Mouse (Mus musculus) lung, postnatal 0 days (tissue): ENCODE data around the gene Fam131c. TPM values are rescaled to one million over a fixed set of nuclear protein-coding genes. Genes with fewer than 3 reads are reported as not detected.

Experiments used
- ATAC-seq: fragments of 200-750 bp; cut with Nextera tagmentation; 2 replicates; pipeline ENCODE4 v1.8.0; 2017; ENCODE audit warnings: moderate library complexity
- DNase-seq: peaks from one replicate; pipeline ENCODE4 v3.0.0-alpha.2; 2016; ENCODE audit warnings: low spot score
- H3K27ac ChIP-seq: fragments of 300-500 bp; sonication (generic); 2 replicates; pipeline ENCODE4 v1.5.1; 2014; ENCODE audit warnings: antibody characterized with exemption, mild to moderate bottlenecking, low read length, mixed read lengths
- H3K27me3 ChIP-seq: fragments of 300-500 bp; sonication (generic); replicated peaks from 2 replicates; pipeline ENCODE4 v1.6.1; 2014; ENCODE audit warnings: low read length, mixed read lengths; ENCODE audit not compliant: insufficient read depth
- H3K36me3 ChIP-seq: fragments of 300-500 bp; sonication (generic); 2 replicates; pipeline ENCODE4 v1.6.1; 2014; ENCODE audit warnings: low read length, mixed read lengths; ENCODE audit not compliant: insufficient read depth
- H3K4me1 ChIP-seq: fragments of 300-500 bp; sonication (generic); 2 replicates; pipeline ENCODE4 v1.6.1; 2014; ENCODE audit warnings: antibody characterized with exemption, low read depth, low read length, mixed read lengths; ENCODE audit not compliant: insufficient read depth
- H3K4me2 ChIP-seq: fragments of 300-500 bp; sonication (generic); replicated peaks from 2 replicates; pipeline ENCODE4 v1.6.1; 2014; ENCODE audit warnings: low read depth, mild to moderate bottlenecking, low read length, moderate library complexity, mixed read lengths
- H3K4me3 ChIP-seq: fragments of 300-500 bp; sonication (generic); 2 replicates; pipeline ENCODE4 v1.5.1; 2014; ENCODE audit warnings: low read depth, low read length
- H3K9ac ChIP-seq: fragments of 300-500 bp; sonication (generic); replicated peaks from 2 replicates; pipeline ENCODE4 v1.6.1; 2014; ENCODE audit warnings: low read depth, mild to moderate bottlenecking
- H3K9me3 ChIP-seq: fragments of 300-500 bp; sonication (generic); 2 replicates; pipeline ENCODE4 v1.6.1; 2016; ENCODE audit warnings: low read length, mixed read lengths
- CTCF ChIP-seq: IDR thresholded peaks from 2 replicates; pipeline ENCODE4 v1.5.1; 2016; ENCODE audit warnings: antibody characterized with exemption, mild to moderate bottlenecking
- EP300 ChIP-seq: IDR thresholded peaks from 2 replicates; pipeline ENCODE4 v1.6.1; 2016; ENCODE audit warnings: antibody characterized with exemption, mild to moderate bottlenecking, control low read depth
- WGBS: fragments of 180-500 bp; shearing (Covaris S2); extraction: QIAGEN DNeasy Blood & Tissue Kit; methylation state at CpG from one replicate; pipeline ENCODE4 v1.1.7; 2014; 5-methylcytosine and 5-hydroxymethylcytosine counted together
- polyA plus RNA-seq: library from polyadenylated mRNA; unstranded; fragments of >200 nt; fragmentation: Nextera tagmentation; extraction: Ambion mirVana; gene quantifications from 2 replicates; pipeline ENCODE4 v1.2.1, GENCODE M21; 2015

The Fam131c gene
- polyA plus RNA-seq, 1 experiment from 2014 or later: 0.79 TPM

DNA sequence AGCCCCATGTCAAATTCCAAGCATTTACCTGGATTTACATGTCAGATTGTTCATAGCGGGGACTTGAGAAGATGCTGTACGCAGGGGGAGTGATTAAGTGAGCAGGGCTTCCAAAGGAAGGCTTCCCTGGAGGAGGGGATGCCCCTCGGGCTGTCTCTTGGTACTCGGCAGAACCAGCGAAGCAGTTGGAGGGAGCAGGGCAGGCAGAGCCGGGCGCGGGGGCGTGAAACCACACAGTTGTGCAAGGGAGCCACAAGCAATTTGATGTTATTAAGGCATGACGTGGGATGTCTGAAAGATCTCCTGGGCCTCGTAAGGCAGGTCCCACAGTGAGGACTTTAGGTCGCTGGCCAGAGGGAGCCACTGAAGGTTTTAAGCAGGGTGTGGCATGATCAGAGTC, 38.1 kb upstream of the Fam131c start:
- H3K4me1 ChIP-seq: no peaks in the 10 kb centered on the region
- ATAC-seq: no peak
- H3K9me3 ChIP-seq: no peaks in the 10 kb centered on the region
- no peak overlapping the region for H3K27ac ChIP-seq
- DNase-seq: no peak
- H3K4me2 ChIP-seq: no peak overlapping the region
- no peak for TF ChIP-seq CTCF
- no peak overlapping the region for H3K4me3 ChIP-seq
- no peaks in the 10 kb centered on the region for H3K27me3 ChIP-seq
- H3K36me3 ChIP-seq: 0 out of 2 replicates have a peak, but pooled peaks cover 5% of the 10 kb centered on the region
- H3K9ac ChIP-seq: no peak overlapping the region
- 59% methylated on average over 12 of the region's 12 CpGs for WGBS

DNA sequence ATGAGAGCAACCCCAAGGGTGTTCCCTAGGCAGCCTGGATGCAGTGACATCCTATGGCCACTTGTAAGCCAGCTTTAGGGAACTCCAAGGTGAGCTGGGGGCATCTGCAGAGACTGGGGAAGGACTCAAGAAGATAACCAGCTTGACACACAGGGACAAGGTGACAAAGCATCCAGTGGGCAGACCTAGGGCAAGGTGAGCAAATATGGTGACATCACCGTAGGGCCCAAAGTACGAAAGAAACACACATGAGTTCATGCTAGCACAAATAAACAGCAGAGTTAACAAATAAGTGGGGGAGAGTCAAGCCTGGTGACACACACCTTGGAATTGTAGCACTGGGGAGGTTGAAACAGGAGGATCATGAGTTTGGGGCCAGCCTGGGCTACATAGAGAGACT, 36.6 kb upstream of the Fam131c start:
- WGBS: 86% methylated on average over 2 of the region's 2 CpGs
- Histone ChIP-seq H3K4me1 (no peaks in the 10 kb centered on the region), H3K4me2 (no peak overlapping the region), H3K27me3 (no peaks in the 10 kb centered on the region), H3K9ac (no peak overlapping the region), H3K27ac (no peak overlapping the region), H3K4me3 (no peak overlapping the region), H3K9me3 (no peaks in the 10 kb centered on the region), H3K36me3 (no peaks in the 10 kb centered on the region)
- DNase-seq (no peak), ATAC-seq (no peak)
- TF ChIP-seq EP300 (no peak), CTCF (no peak)

- H3K27ac ChIP-seq: no peak overlapping the region
- H3K4me3 ChIP-seq: no peak overlapping the region
- no peaks in the 10 kb centered on the region for H3K4me1 ChIP-seq
- no peak overlapping the region for H3K9ac ChIP-seq
- ATAC-seq (no peak), DNase-seq (no peak)
- 60% methylated on average over 7 of the region's 7 CpGs for WGBS
- H3K27me3 ChIP-seq: no peaks in the 10 kb centered on the region
- H3K36me3 ChIP-seq: no peaks in the 10 kb centered on the region
- no peak overlapping the region for H3K4me2 ChIP-seq
- TF ChIP-seq EP300 (no peak), CTCF (no peak)
- H3K9me3 ChIP-seq: no peaks in the 10 kb centered on the region
These were observed 35.8 kb upstream of the Fam131c start for GRCm38 (mm10) chr4:141332258-141332657.

- H3K9me3 ChIP-seq: no peaks in the 10 kb centered on the region
- WGBS: 68% methylated on average over 5 of the region's 5 CpGs
- no peaks in the 10 kb centered on the region for H3K27me3 ChIP-seq
- H3K36me3 ChIP-seq: no peaks in the 10 kb centered on the region
- no peak for TF ChIP-seq EP300
- no peak for TF ChIP-seq CTCF
- no peak overlapping the region for H3K4me2 ChIP-seq
- no peak overlapping the region for H3K4me3 ChIP-seq
- no peak for ATAC-seq
- 0 out of 2 replicates have a peak overlapping the region, but pooled peaks have one; percentile 8 for H3K9ac ChIP-seq
- DNase-seq: no peak
- H3K27ac ChIP-seq: no peak overlapping the region
- peaks cover 4% of the 10 kb centered on the region; the same call in 1 of the 2 replicates for H3K4me1 ChIP-seq
These were observed 33.3 kb upstream of the Fam131c start for GRCm38 (mm10) chr4:141334695-141335094.

DNA sequence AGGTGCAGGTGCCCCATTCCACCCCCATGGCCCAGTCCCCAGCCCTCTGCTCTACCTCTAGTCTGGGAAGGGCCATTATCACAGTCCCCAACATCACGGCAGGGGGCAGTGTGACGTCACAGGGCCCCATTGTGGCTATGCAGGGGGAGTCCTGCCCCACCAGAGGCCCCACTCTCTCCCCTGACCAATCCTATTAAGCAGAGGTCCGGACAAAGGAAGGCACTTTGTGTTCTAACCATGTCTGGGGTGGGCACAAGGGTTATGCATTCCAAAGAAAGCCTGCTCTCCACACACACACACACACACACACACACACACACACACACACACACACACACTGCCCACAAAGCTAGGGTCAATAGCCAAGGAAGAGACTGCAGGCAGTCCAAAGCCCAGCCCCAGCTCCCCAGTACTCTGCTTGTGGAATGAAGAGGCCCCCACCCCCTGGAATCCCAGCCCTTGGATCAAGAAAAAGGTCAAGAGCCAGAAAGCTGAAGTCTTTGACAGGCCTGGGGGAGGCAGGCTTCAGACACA, 32.7 kb upstream of the Fam131c start:
- H3K36me3 ChIP-seq: no peaks in the 10 kb centered on the region
- peaks cover 4% of the 10 kb centered on the region; the same call in 1 of the 2 replicates for H3K4me1 ChIP-seq
- H3K9ac ChIP-seq: 0 out of 2 replicates have a peak overlapping the region, but pooled peaks have one; percentile 8
- TF ChIP-seq EP300: no peak
- TF ChIP-seq CTCF: no peak
- peak; percentile 35 for DNase-seq
- H3K27me3 ChIP-seq: no peaks in the 10 kb centered on the region
- ATAC-seq: peak; percentile 22
- H3K27ac ChIP-seq: no peak overlapping the region
- no peak overlapping the region for H3K4me2 ChIP-seq
- H3K9me3 ChIP-seq: no peaks in the 10 kb centered on the region
- no peak overlapping the region for H3K4me3 ChIP-seq
- WGBS: 31% methylated on average over 3 of the region's 3 CpGs

GRCm38 (mm10) chr4:141336196-141336595, 31.8 kb upstream of the Fam131c start:
- DNase-seq (no peak), ATAC-seq (no peak)
- Histone ChIP-seq H3K9ac (no peak overlapping the region), H3K4me3 (no peak overlapping the region), H3K9me3 (no peaks in the 10 kb centered on the region), H3K4me2 (no peak overlapping the region), H3K27me3 (no peaks in the 10 kb centered on the region), H3K4me1 (peaks cover 4% of the 10 kb centered on the region; the same call in 1 of the 2 replicates), H3K36me3 (no peaks in the 10 kb centered on the region), H3K27ac (no peak overlapping the region)
- WGBS: 65% methylated on average over 6 of the region's 6 CpGs
- TF ChIP-seq CTCF (no peak), EP300 (no peak)

GRCm38 (mm10) chr4:141337986-141338385, 30.0 kb upstream of the Fam131c start:
- Histone ChIP-seq H3K36me3 (no peaks in the 10 kb centered on the region), H3K27me3 (no peaks in the 10 kb centered on the region), H3K4me3 (no peak overlapping the region), H3K27ac (no peak overlapping the region), H3K4me1 (peaks cover 4% of the 10 kb centered on the region; the same call in 1 of the 2 replicates), H3K4me2 (no peak overlapping the region), H3K9me3 (no peaks in the 10 kb centered on the region), H3K9ac (no peak overlapping the region)
- peak; percentile 33 for ATAC-seq
- TF ChIP-seq EP300: no peak
- no peak for TF ChIP-seq CTCF
- 31% methylated on average over 6 of the region's 6 CpGs for WGBS
- DNase-seq: no peak
